Mouse (Mus musculus): ENCODE results near the gene AW011738.

The AW011738 gene

GRCm38 (mm10) chr4:156203001-156203412 lies at the start of gene AW011738:
Gene AW011738 (plus strand): TSS chr4:156203304.
- DNase-seq (ENCODE audit: low spot score): peak; percentile 78

- DNase-seq (ENCODE audit: low spot score): no peak
Observed at GRCm38 (mm10) chr4:156154771-156155170, 48.3 kb upstream of the AW011738 start.

GRCm38 (mm10) chr4:156166477-156166876 lies 36.6 kb upstream of the AW011738 start:
- no peak for DNase-seq (ENCODE audit: low spot score)

- no peak for DNase-seq (ENCODE audit: low spot score)
Observed at GRCm38 (mm10) chr4:156168611-156169010, 34.5 kb upstream of the AW011738 start.

- no peak for DNase-seq (ENCODE audit: low spot score)
Observed at GRCm38 (mm10) chr4:156169129-156169528, 34.0 kb upstream of the AW011738 start.

GRCm38 (mm10) chr4:156171828-156172227 lies 31.3 kb upstream of the AW011738 start:
- DNase-seq (ENCODE audit: low spot score): no peak

- DNase-seq (ENCODE audit: low spot score): no peak
Observed at GRCm38 (mm10) chr4:156177630-156178029, 25.5 kb upstream of the AW011738 start.

GRCm38 (mm10) chr4:156183747-156184146 lies 19.4 kb upstream of the AW011738 start:
- no peak for DNase-seq (ENCODE audit: low spot score)

GRCm38 (mm10) chr4:156184291-156184954 lies 18.7 kb upstream of the AW011738 start:
- no peak for DNase-seq (ENCODE audit: low spot score)

- no peak for DNase-seq (ENCODE audit: low spot score)
Observed at GRCm38 (mm10) chr4:156185456-156185949, 17.6 kb upstream of the AW011738 start.

- no peak for DNase-seq (ENCODE audit: low spot score)
Observed at GRCm38 (mm10) chr4:156185950-156186850, 16.9 kb upstream of the AW011738 start.

- DNase-seq (ENCODE audit: low spot score): no peak
Observed at GRCm38 (mm10) chr4:156188162-156188810, 14.8 kb upstream of the AW011738 start.

GRCm38 (mm10) chr4:156188811-156189323 lies 14.2 kb upstream of the AW011738 start:
- peak; percentile 81 for DNase-seq (ENCODE audit: low spot score)

GRCm38 (mm10) chr4:156192421-156193199 lies 10.5 kb upstream of the AW011738 start:
- DNase-seq (ENCODE audit: low spot score): peak; percentile 87

- peak; percentile 89 for DNase-seq (ENCODE audit: low spot score)
Observed at GRCm38 (mm10) chr4:156193200-156193590, 9.9 kb upstream of the AW011738 start.

GRCm38 (mm10) chr4:156193906-156194305 lies 9.2 kb upstream of the AW011738 start:
- peak; percentile 67 for DNase-seq (ENCODE audit: low spot score)

- DNase-seq (ENCODE audit: low spot score): peak; percentile 75
Observed at GRCm38 (mm10) chr4:156194346-156194745, 8.8 kb upstream of the AW011738 start.

GRCm38 (mm10) chr4:156195927-156196870 lies 6.9 kb upstream of the AW011738 start:
- peak; percentile 61 for DNase-seq (ENCODE audit: low spot score)

- DNase-seq (ENCODE audit: low spot score): peak; percentile 86
Observed at GRCm38 (mm10) chr4:156197131-156197828, 5.8 kb upstream of the AW011738 start, which contains the start of gene Agrn. Gene Agrn (minus strand): TSS chr4:156197488.

All from yolk sac, embryonic 10.5 days (tissue).